ENCODE assay signal across 9 mouse cellular contexts in genomic region chr15:98475382-98475781, GRCm38 (mm10). TPM values are rescaled to one million over a fixed set of nuclear protein-coding genes. Genes with fewer than 3 reads are reported as not detected.
A peak's percentile ranks its signal among the peaks of the same experiment; 100 is the strongest.
DNase-seq lines count a peak whose midpoint lies in the region; TF ChIP-seq lines count a peak whose summit lies in the region.
"Had no signal": no experiment of that assay in that cellular context is flagged by ENCODE, and none has a peak within 500 bp of the region (broad histone marks: within the 10 kb centered on the region; RNA-seq: fewer than 3 reads in every experiment).

No protein-coding gene starts in this region.

- WGBS in heart, adult 2 months: 47% methylated on average over 10 of the region's 10 CpGs

- no peaks in the 10 kb centered on the region for H3K79me2 ChIP-seq in heart, adult 2 months (replicated peaks; ENCODE audit: control insufficient read depth, insufficient read depth, low read length)

- H3K9ac ChIP-seq in heart, adult 2 months (ENCODE audit: low read depth, low read length): no peak overlapping the region
- H3K9ac ChIP-seq: hindbrain, embryonic 15.5 days had no signal

- intact Hi-C loops in heart, adult 2 months (cut with DNase I): loop anchor here (10.0 kb wide), 1 partner anchor 291 kb away; no protein-coding TSS in a partner anchor
- intact Hi-C loops in heart, postnatal 25 days (cut with DNase I): no loop called here
- intact Hi-C loops in gastrocnemius, adult 2 months (cut with DNase I): loop anchor here (10.0 kb wide), 1 partner anchor 291 kb away; no protein-coding TSS in a partner anchor

- no peaks in the 10 kb centered on the region for H3K4me1 ChIP-seq in heart, adult 2 months (ENCODE audit: control insufficient read depth, insufficient read depth, low read length)
- H3K4me1 ChIP-seq: hindbrain, embryonic 15.5 days had no signal

- no peak for TF ChIP-seq POLR2A in heart, adult 2 months (IDR thresholded peaks at IDR 0.05; ENCODE audit: insufficient read depth, low read depth, low read length)
- TF ChIP-seq POLR2A in brain, embryonic 14.5 days (IDR thresholded peaks at IDR 0.05; ENCODE audit: borderline replicate concordance, extremely low read depth, insufficient read depth, insufficient read length, poor library complexity, severe bottlenecking): no peak

- no peak for TF ChIP-seq EP300 in heart, adult 2 months (IDR thresholded peaks at IDR 0.05; ENCODE audit: insufficient read depth, low read depth, low read length)

- peak; percentile 42 to 67 for DNase-seq in heart, adult 2 months
- no peak for DNase-seq in heart, postnatal 25 days (ENCODE audit: low spot score)
- DNase-seq in right cerebral cortex, adult 18-20 months: peak; percentile 17
- no peak for DNase-seq in right cerebral cortex, postnatal 25 days
- no peak for DNase-seq in brain, embryonic 14.5 days (ENCODE audit: low read depth)
- DNase-seq in gastrocnemius, adult 2 months: peak; percentile 64
- DNase-seq in lung, postnatal 25 days (ENCODE audit: low spot score): peak; percentile 53
- DNase-seq in thymus, postnatal 0 days (ENCODE audit: low spot score): peak; percentile 51

- H3K4me3 ChIP-seq in heart, adult 2 months: no peak overlapping the region
- H3K4me3 ChIP-seq in gastrocnemius, adult 2 months: no peak overlapping the region
- H3K4me3 ChIP-seq: hindbrain, embryonic 15.5 days had no signal

- H3K27me3 ChIP-seq in heart, adult 2 months (ENCODE audit: control insufficient read depth, insufficient read depth, low read length): no peaks in the 10 kb centered on the region
- H3K27me3 ChIP-seq: hindbrain, embryonic 15.5 days had no signal

- H3K36me3 ChIP-seq in heart, adult 2 months (ENCODE audit: control insufficient read depth, insufficient read depth, low read length): no peaks in the 10 kb centered on the region
- H3K36me3 ChIP-seq: hindbrain, embryonic 15.5 days had no signal

- no peak overlapping the region for H3K27ac ChIP-seq in heart, adult 2 months
- H3K27ac ChIP-seq in gastrocnemius, adult 2 months: no peak overlapping the region
- H3K27ac ChIP-seq: hindbrain, embryonic 15.5 days had no signal

- TF ChIP-seq CTCF in heart, adult 2 months (IDR thresholded peaks at IDR 0.05): peak; percentile 76
- TF ChIP-seq CTCF in brain, embryonic 14.5 days (IDR thresholded peaks at IDR 0.05; ENCODE audit: borderline replicate concordance, extremely low read depth, insufficient read depth, insufficient read length): peak; percentile 49; the same call in 1 of the 2 replicates
- TF ChIP-seq CTCF in gastrocnemius, adult 2 months (IDR thresholded peaks at IDR 0.05): peak; percentile 72

RNA-seq across cellular contexts. Expression of gene OR5BS1P, which starts 5.7 kb away (rescaled TPM):
- total RNA-seq in heart, adult 2 months (2021): not detected
- not detected in 2 replicates for polyA plus RNA-seq in heart, adult 2 months (2012; rRNA removed)
- total RNA-seq in heart, postnatal 25 days (2021): not detected
- not detected in 2 replicates for polyA plus RNA-seq in brain, embryonic 14.5 days (2012; rRNA removed)
- not detected for total RNA-seq in gastrocnemius, adult 2 months (2021)
- polyA plus RNA-seq in thymus, postnatal 0 days (2015; fragmentation: Nextera tagmentation; extraction: Ambion mirVana): 0.03 TPM in 1 of 2 replicates, not detected in the other
- polyA plus RNA-seq: hindbrain, embryonic 15.5 days had no signal

RNA-seq across cellular contexts. Expression of gene Lalba, which starts 7.1 kb away (rescaled TPM):
- total RNA-seq in heart, adult 2 months (2021): not detected
- polyA plus RNA-seq in heart, adult 2 months (2012; rRNA removed): 0.45 TPM in 1 of 2 replicates, not detected in the other
- not detected for total RNA-seq in heart, postnatal 25 days (2021)
- not detected in 2 replicates for polyA plus RNA-seq in brain, embryonic 14.5 days (2012; rRNA removed)
- total RNA-seq in gastrocnemius, adult 2 months (2021): not detected
- polyA plus RNA-seq in thymus, postnatal 0 days (2015; fragmentation: Nextera tagmentation; extraction: Ambion mirVana): 0.18 TPM in 1 of 2 replicates, not detected in the other
- polyA plus RNA-seq: hindbrain, embryonic 15.5 days had no signal

RNA-seq across cellular contexts. Expression of gene Olfr279, which starts 16.8 kb away (rescaled TPM):
- not detected for total RNA-seq in heart, adult 2 months (2021)
- polyA plus RNA-seq in heart, adult 2 months (2012; rRNA removed): not detected in 2 replicates
- not detected for total RNA-seq in heart, postnatal 25 days (2021)
- not detected in 2 replicates for polyA plus RNA-seq in brain, embryonic 14.5 days (2012; rRNA removed)
- total RNA-seq in gastrocnemius, adult 2 months (2021): not detected
- polyA plus RNA-seq in thymus, postnatal 0 days (2015; fragmentation: Nextera tagmentation; extraction: Ambion mirVana): not detected in 2 replicates
- polyA plus RNA-seq: hindbrain, embryonic 15.5 days had no signal

RNA-seq across cellular contexts. Expression of gene Olfr281, which starts 23.0 kb away (rescaled TPM):
- not detected for total RNA-seq in heart, adult 2 months (2021)
- not detected in 2 replicates for polyA plus RNA-seq in heart, adult 2 months (2012; rRNA removed)
- total RNA-seq in heart, postnatal 25 days (2021): not detected
- polyA plus RNA-seq in brain, embryonic 14.5 days (2012; rRNA removed): not detected in 2 replicates
- not detected for total RNA-seq in gastrocnemius, adult 2 months (2021)
- not detected in 2 replicates for polyA plus RNA-seq in thymus, postnatal 0 days (2015; fragmentation: Nextera tagmentation; extraction: Ambion mirVana)
- polyA plus RNA-seq: hindbrain, embryonic 15.5 days had no signal

RNA-seq across cellular contexts. Expression of gene Olfr282, which starts 44.4 kb away (rescaled TPM):
- not detected for total RNA-seq in heart, adult 2 months (2021)
- not detected in 2 replicates for polyA plus RNA-seq in heart, adult 2 months (2012; rRNA removed)
- total RNA-seq in heart, postnatal 25 days (2021): not detected
- polyA plus RNA-seq in brain, embryonic 14.5 days (2012; rRNA removed): not detected in 2 replicates
- not detected for total RNA-seq in gastrocnemius, adult 2 months (2021)
- polyA plus RNA-seq in thymus, postnatal 0 days (2015; fragmentation: Nextera tagmentation; extraction: Ambion mirVana): not detected in 2 replicates
- polyA plus RNA-seq: hindbrain, embryonic 15.5 days had no signal

Comparison
In these comparisons a context has a peak if more than half of its experiments do, and no peak if none do; other contexts are left out.
1. DNase-seq: peak in heart, adult 2 months (2 of 2), right cerebral cortex, adult 18-20 months (single experiment), gastrocnemius, adult 2 months (single experiment), lung, postnatal 25 days (single experiment) and thymus, postnatal 0 days (single experiment); none in heart, postnatal 25 days (single experiment), right cerebral cortex, postnatal 25 days (single experiment) and brain, embryonic 14.5 days (single experiment).
2. Peak in every context shown above with its lines, with median percentiles within 50 percentile points of each other: CTCF ChIP-seq.